Mouse (Mus musculus) B cell, adult (primary cell): ENCODE results near the gene Cadm2. TPM values are rescaled to one million over a fixed set of nuclear protein-coding genes. Genes with fewer than 3 reads are reported as not detected.

Experiments
- total RNA-seq: library from RNA; stranded (reverse); gene quantifications from 4 replicates; pipeline ENCODE4 v1.2.4, GENCODE M21; 2023; ENCODE audit not compliant: inconsistent age

Cadm2 gene
- not detected in 4 replicates for total RNA-seq

GRCm38 (mm10) chr16:67620826-67621505 is at the start of gene Cadm2:
Cadm2 (minus strand) TSS chr16:67620908.

